Mouse (Mus musculus) CH12.LX (cell line): ENCODE data around the gene Trp53inp2. TPM values are rescaled to one million over a fixed set of nuclear protein-coding genes. Genes with fewer than 3 reads are reported as not detected.

Experiments used
- DNase-seq: peaks from one replicate; pipeline ENCODE4 v3.0.0-alpha.2; 2013; ENCODE audit errors: extremely low read depth
- H3K27ac ChIP-seq: 2 replicates; pipeline ENCODE4 v1.5.1; 2012; ENCODE audit warnings: low read depth, mild to moderate bottlenecking, control low read depth, moderate library complexity; ENCODE audit not compliant: insufficient read depth
- H3K27me3 ChIP-seq: replicated peaks from 2 replicates; pipeline ENCODE3; 2012; ENCODE audit warnings: inconsistent platforms
- H3K36me3 ChIP-seq, 2 experiments: replicated peaks in 1 of 2; 2 replicates each; pipeline versions ENCODE3 to v1.6.1; 2012; ENCODE audit warnings: inconsistent platforms in 1 of 2, low read length in 1 of 2, mild to moderate bottlenecking in 1 of 2, mixed read lengths in 1 of 2, moderate library complexity in 1 of 2; ENCODE audit not compliant: control insufficient read depth in 1 of 2, insufficient read depth in 1 of 2
- H3K4me1 ChIP-seq, 2 experiments: 2 replicates each; pipeline ENCODE4 v1.6.1; 2012; ENCODE audit warnings: inconsistent platforms in 1 of 2, moderate library complexity in 1 of 2; ENCODE audit not compliant: insufficient read depth in 2 of 2, control insufficient read depth in 1 of 2
- H3K4me2 ChIP-seq: 2 replicates; pipeline ENCODE4 v1.6.1; 2012; ENCODE audit warnings: low read depth, mild to moderate bottlenecking, control low read depth; ENCODE audit not compliant: poor library complexity, insufficient read depth, severe bottlenecking
- H3K4me3 ChIP-seq, 3 experiments: fragments of 150-350 bp in 1 of 3; sonication (generic) in 1 of 3; replicated peaks in 1 of 3; 2 replicates each; pipeline versions ENCODE3 to v1.5.1; 2011 to 2012; ENCODE audit warnings: low read depth in 2 of 3, low read length in 2 of 3, mild to moderate bottlenecking in 2 of 3, moderate library complexity in 2 of 3, control low read depth in 1 of 3, improper control_type of control experiment in 1 of 3, inconsistent platforms in 1 of 3, mixed read lengths in 1 of 3; ENCODE audit not compliant: poor library complexity in 1 of 3
- H3K79me2 ChIP-seq: replicated peaks from 2 replicates; pipeline ENCODE4 v1.6.1; 2012; ENCODE audit warnings: mild to moderate bottlenecking, moderate library complexity; ENCODE audit not compliant: control insufficient read depth, poor library complexity, insufficient read depth, severe bottlenecking; ENCODE audit errors: extremely low read depth
- H3K9ac ChIP-seq: 2 replicates; pipeline ENCODE4 v1.6.1; 2012; ENCODE audit warnings: low read depth, mild to moderate bottlenecking, control low read depth, moderate library complexity; ENCODE audit not compliant: insufficient read depth
- H3K9me3 ChIP-seq: replicated peaks from 2 replicates; pipeline ENCODE3; 2012; ENCODE audit warnings: low read length, inconsistent platforms, mixed read lengths
- CHD1 ChIP-seq: IDR thresholded peaks from 2 replicates; pipeline ENCODE4 v1.6.1; 2012; ENCODE audit warnings: low read depth, low read length, improper control_type of control experiment, inconsistent platforms
- E2F4 ChIP-seq: IDR thresholded peaks from 2 replicates; pipeline ENCODE4 v1.6.1; 2011; ENCODE audit warnings: low read depth, low read length, improper control_type of control experiment; ENCODE audit not compliant: insufficient replicate concordance
- ELF1 ChIP-seq: IDR thresholded peaks from 2 replicates; pipeline ENCODE4 v1.6.1; 2014; ENCODE audit warnings: low read depth, mild to moderate bottlenecking, inconsistent platforms, low read length, improper control_type of control experiment
- HCFC1 ChIP-seq: IDR thresholded peaks from 2 replicates; pipeline ENCODE4 v1.6.1; 2012; ENCODE audit warnings: low read depth, mild to moderate bottlenecking, inconsistent platforms, low read length, improper control_type of control experiment
- MAFK ChIP-seq: IDR thresholded peaks from 2 replicates; pipeline ENCODE4 v1.6.1; 2011; ENCODE audit warnings: low read length, improper control_type of control experiment; ENCODE audit not compliant: insufficient replicate concordance
- MAX ChIP-seq: IDR thresholded peaks from 2 replicates; pipeline ENCODE4 v1.6.1; 2011; ENCODE audit warnings: low read length, improper control_type of control experiment
- MXI1 ChIP-seq: IDR thresholded peaks from 2 replicates; pipeline ENCODE4 v1.6.1; 2011; ENCODE audit warnings: mild to moderate bottlenecking, low read depth, low read length, improper control_type of control experiment
- NELFE ChIP-seq: IDR thresholded peaks from 2 replicates; pipeline ENCODE4 v1.6.1; 2011; ENCODE audit warnings: low read depth, low read length, improper control_type of control experiment
- NRF1 ChIP-seq: IDR thresholded peaks from 2 replicates; pipeline ENCODE4 v1.6.1; 2014; ENCODE audit warnings: low read depth, mild to moderate bottlenecking, inconsistent platforms, low read length, improper control_type of control experiment, moderate library complexity
- RCOR1 ChIP-seq: conservative IDR thresholded peaks from 2 replicates; pipeline ENCODE4 v1.6.1; 2012; ENCODE audit warnings: low read depth, mild to moderate bottlenecking, inconsistent platforms, low read length, improper control_type of control experiment
- SIN3A ChIP-seq: IDR thresholded peaks from 2 replicates; pipeline ENCODE4 v1.6.1; 2012; ENCODE audit warnings: low read length, improper control_type of control experiment, inconsistent platforms
- TBP ChIP-seq: conservative IDR thresholded peaks from 2 replicates; pipeline ENCODE4 v1.6.1; 2011; ENCODE audit warnings: low read depth, low read length, improper control_type of control experiment
- UBTF ChIP-seq: IDR thresholded peaks from 2 replicates; pipeline ENCODE4 v1.6.1; 2012; ENCODE audit warnings: low read depth, mild to moderate bottlenecking, inconsistent platforms, low read length, improper control_type of control experiment, moderate library complexity
- ZMIZ1 ChIP-seq: IDR thresholded peaks from 2 replicates; pipeline ENCODE4 v1.6.1; 2012; ENCODE audit warnings: low read depth, mild to moderate bottlenecking, inconsistent platforms, low read length, improper control_type of control experiment
- ZNF384 ChIP-seq: IDR thresholded peaks from 2 replicates; pipeline ENCODE4 v1.6.1; 2012; ENCODE audit warnings: low read depth, low read length, improper control_type of control experiment, inconsistent platforms
- dilution Hi-C: fragments of 300-500 bp; cut with MboI; formaldehyde crosslinking; loops from 2 replicates; pipeline ENCODE4 v1.14.3; 2020; ENCODE audit warnings: low sequenced_read_pairs; ENCODE audit not compliant: extremely low pct_unique_long_range_greater_than_20kb, extremely low pct_ligation_motif_present
- in situ Hi-C: fragments of 300-500 bp; cut with MboI; formaldehyde crosslinking; loops from 3 replicates; pipeline ENCODE4 v1.14.3; 2019; ENCODE audit warnings: low sequenced_read_pairs, low pct_ligation_motif_present, low pct_unique_long_range_greater_than_20kb, mixed read lengths
- polyA plus RNA-seq: library from polyadenylated mRNA; unstranded; fragments of >175 nt; gene quantifications from 2 replicates; pipeline ENCODE4 v1.2.1, GENCODE M21; 2012; ENCODE audit warnings: low read depth; ENCODE audit not compliant: insufficient read length
- total RNA-seq, 2 experiments: library from RNA; depleted of rRNA; stranded (reverse); fragments of 300-350 nt in 1 of 2; fragments of >200 nt in 1 of 2; gene quantifications; 2 replicates each; pipeline ENCODE4 v1.2.3; 2012 to 2014

The Trp53inp2 gene
- total and polyA plus RNA-seq, 3 experiments = 2.4 to 6.9 (median 3.9) TPM

DNA sequence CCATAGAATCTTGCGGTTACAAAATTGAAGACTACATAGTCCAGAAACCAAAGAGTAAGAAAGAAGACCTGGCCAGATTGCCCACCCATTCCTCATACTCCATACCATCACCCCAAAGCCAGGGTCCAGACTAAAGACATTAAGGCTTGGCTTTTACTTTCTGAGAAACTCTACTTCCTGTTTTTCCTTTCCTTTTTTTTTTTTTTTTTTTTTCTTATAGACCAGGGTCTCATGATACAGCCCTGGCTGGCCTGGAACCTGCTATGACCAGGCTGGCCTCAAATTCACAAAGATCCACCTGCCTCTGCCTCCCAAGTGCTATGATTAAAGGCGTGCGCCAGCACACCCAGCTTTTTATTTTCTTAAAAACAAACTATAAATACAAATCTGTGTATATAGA is 44.6 kb upstream of the Trp53inp2 start:
- dilution Hi-C loops = no loop called here
- in situ Hi-C loops = no loop called here
- H3K4me3 ChIP-seq = no peak overlapping the region
- H3K9ac ChIP-seq = no peak overlapping the region
- peaks cover 0 to 9% of the 10 kb centered on the region in 2 experiments; a peak in 1 of 4 replicates for H3K4me1 ChIP-seq
- H3K4me2 ChIP-seq = no peak overlapping the region
- no peaks in the 10 kb centered on the region for H3K79me2 ChIP-seq
- peaks cover 21 to 60% of the 10 kb centered on the region in 2 experiments for H3K36me3 ChIP-seq
- peak; percentile 60 for TF ChIP-seq ZNF384
- TF ChIP-seq CHD1 = no peak
- no peak for TF ChIP-seq RCOR1
- TF ChIP-seq, all 38 proteins: peak for 1
- no peak overlapping the region for H3K27ac ChIP-seq
- no peak for DNase-seq
- H3K27me3 ChIP-seq = no peaks in the 10 kb centered on the region
- H3K9me3 ChIP-seq = no peaks in the 10 kb centered on the region

DNA sequence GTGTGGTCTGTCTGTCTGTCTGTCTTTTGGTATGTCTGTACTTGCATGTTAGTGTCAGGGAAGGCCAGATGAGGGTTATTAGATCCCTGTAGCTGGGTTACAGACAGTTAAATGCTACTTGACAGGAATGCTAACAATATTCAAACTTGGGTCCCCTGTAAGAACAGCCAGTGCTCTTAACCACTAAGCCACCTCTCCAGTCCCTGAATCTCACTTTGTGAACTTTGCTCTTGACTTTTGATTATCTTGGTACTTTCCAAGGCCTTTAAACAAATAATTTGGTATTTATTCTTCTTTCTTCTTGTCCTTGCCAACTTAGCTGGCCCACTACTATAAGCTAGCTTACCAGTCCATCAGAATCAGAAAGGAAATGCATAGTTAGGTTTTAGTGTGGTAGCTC is 40.7 kb upstream of the Trp53inp2 start:
- dilution Hi-C loops (no loop called here), in situ Hi-C loops (no loop called here)
- no peak for DNase-seq
- Histone ChIP-seq H3K79me2 (no peaks in the 10 kb centered on the region), H3K9ac (no peak overlapping the region), H3K4me1 (peaks cover 0 to 16% of the 10 kb centered on the region in 2 experiments; a peak in 1 of 4 replicates), H3K4me3 (no peak overlapping the region), H3K9me3 (no peaks in the 10 kb centered on the region), H3K4me2 (no peak overlapping the region), H3K36me3 (peaks cover 16 to 53% of the 10 kb centered on the region in 2 experiments), H3K27ac (no peak overlapping the region), H3K27me3 (no peaks in the 10 kb centered on the region)
- TF ChIP-seq E2F4 (no peak), RCOR1 (no peak), HCFC1 (no peak), ELF1 (no peak), ZMIZ1 (no peak), NRF1 (no peak), UBTF (no peak), TBP (no peak)

DNA sequence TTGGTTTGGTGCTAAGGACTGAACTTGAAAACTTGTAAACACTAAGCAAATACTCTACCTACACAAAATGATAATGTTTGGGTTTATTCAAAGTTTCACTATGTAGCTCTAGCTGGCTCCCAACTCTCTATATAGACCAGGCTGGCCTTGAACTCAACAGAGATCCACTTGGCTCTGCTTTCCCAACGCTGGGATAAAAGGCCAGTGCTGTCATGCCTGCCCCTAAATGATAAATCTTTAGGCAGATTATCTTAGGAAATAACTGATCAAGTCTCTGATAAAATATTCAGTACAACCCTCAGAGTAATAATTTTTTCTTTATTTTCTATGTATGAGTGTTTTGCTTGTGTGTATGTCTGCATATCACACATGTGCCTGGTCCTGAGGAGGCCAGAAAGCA is 34.2 kb upstream of the Trp53inp2 start:
- no peaks in the 10 kb centered on the region for H3K27me3 ChIP-seq
- TF ChIP-seq MAFK (no peak), E2F4 (no peak), MXI1 (no peak), MAX (no peak), SIN3A (no peak), NELFE (no peak)
- H3K79me2 ChIP-seq = peaks cover 5% of the 10 kb centered on the region; the same call in 1 of the 2 replicates
- DNase-seq = no peak
- no peak overlapping the region for H3K4me2 ChIP-seq
- in situ Hi-C loops = no loop called here
- peaks cover 0 to 6% of the 10 kb centered on the region in 2 experiments; a peak in 1 of 4 replicates for H3K4me1 ChIP-seq
- H3K9me3 ChIP-seq = peaks cover 5% of the 10 kb centered on the region
- H3K4me3 ChIP-seq = no peak overlapping the region
- dilution Hi-C loops = no loop called here
- H3K9ac ChIP-seq = no peak overlapping the region
- H3K36me3 ChIP-seq = peaks cover 17 to 64% of the 10 kb centered on the region in 2 experiments
- H3K27ac ChIP-seq = no peak overlapping the region
